Mouse (Mus musculus): ENCODE results near the gene Cd59a.
"Not testable (repeated sequence)": the region's sequence is repeated elsewhere in the genome, so short reads cannot be mapped to it uniquely, and the experiment has no call there.

Gene Cd59a

GRCm38 (mm10) chr2:104095741-104096213, at the start of gene Cd59a:
TSS of gene Cd59a (plus strand) at chr2:104095801.
- DNase-seq, result peak; percentile 44

- DNase-seq, result no peak
These were observed 37.2 kb upstream of the Cd59a start for GRCm38 (mm10) chr2:104058381-104058780.

GRCm38 (mm10) chr2:104058954-104059353, 36.6 kb upstream of the Cd59a start:
- DNase-seq, result no peak

- DNase-seq, result no peak
These were observed 35.8 kb upstream of the Cd59a start for GRCm38 (mm10) chr2:104059786-104060185.

GRCm38 (mm10) chr2:104060996-104061395, 34.6 kb upstream of the Cd59a start:
- DNase-seq, result no peak

GRCm38 (mm10) chr2:104062665-104063064, 32.9 kb upstream of the Cd59a start:
- DNase-seq, result no peak

GRCm38 (mm10) chr2:104064152-104064551, 31.4 kb upstream of the Cd59a start:
- DNase-seq, result no peak

- not testable (repeated sequence) for DNase-seq
These were observed 30.1 kb upstream of the Cd59a start, which contains the start of gene Gm10912 for GRCm38 (mm10) chr2:104065526-104065925. TSS of gene Gm10912 (plus strand) at chr2:104065826.

GRCm38 (mm10) chr2:104068450-104068849, 27.2 kb upstream of the Cd59a start, which contains the start of gene Gm10799:
TSS of gene Gm10799 (minus strand) at chr2:104068550.
- DNase-seq, result not testable (repeated sequence)

GRCm38 (mm10) chr2:104069704-104070185, 25.9 kb upstream of the Cd59a start, which contains the start of gene Cd59b:
TSS of gene Cd59b (plus strand) at chr2:104069849.
- peak; percentile 38 for DNase-seq

GRCm38 (mm10) chr2:104078285-104078684, 17.3 kb upstream of the Cd59a start:
- not testable (repeated sequence) for DNase-seq

- not testable (repeated sequence) for DNase-seq
These were observed 14.1 kb upstream of the Cd59a start for GRCm38 (mm10) chr2:104081436-104082050.

- no peak for DNase-seq
These were observed 13.1 kb upstream of the Cd59a start for GRCm38 (mm10) chr2:104082474-104082873.

- not testable (repeated sequence) for DNase-seq
These were observed 11.6 kb upstream of the Cd59a start for GRCm38 (mm10) chr2:104084027-104084426.

- not testable (repeated sequence) for DNase-seq
These were observed 8.0 kb upstream of the Cd59a start for GRCm38 (mm10) chr2:104087562-104087961.

GRCm38 (mm10) chr2:104093305-104093704, 2.3 kb upstream of the Cd59a start:
- no peak for DNase-seq

- no peak for DNase-seq
These were observed 655 bp downstream of the Cd59a start for GRCm38 (mm10) chr2:104096256-104096655.

- DNase-seq, result not testable (repeated sequence)
These were observed 1.2 kb downstream of the Cd59a start for GRCm38 (mm10) chr2:104096796-104097195.

GRCm38 (mm10) chr2:104097396-104097795, 1.8 kb downstream of the Cd59a start:
- DNase-seq, result not testable (repeated sequence)

GRCm38 (mm10) chr2:104098529-104099230, 3.1 kb downstream of the Cd59a start:
- no peak for DNase-seq

- no peak for DNase-seq
These were observed 3.6 kb downstream of the Cd59a start for GRCm38 (mm10) chr2:104099231-104099585.

- no peak for DNase-seq
These were observed 4.3 kb downstream of the Cd59a start for GRCm38 (mm10) chr2:104099946-104100345.

- DNase-seq, result no peak
These were observed 9.2 kb downstream of the Cd59a start for GRCm38 (mm10) chr2:104104800-104105199.

GRCm38 (mm10) chr2:104109021-104109420, 13.4 kb downstream of the Cd59a start:
- not testable (repeated sequence) for DNase-seq
